Mouse (Mus musculus) forebrain, embryonic 10.5 days (tissue): Measurements from ENCODE around the gene Hoxc12. TPM values are rescaled to one million over a fixed set of nuclear protein-coding genes. Genes with fewer than 3 reads are reported as not detected.

Experiments
- DNase-seq: peaks from one replicate; pipeline ENCODE4 v3.0.0-alpha.2; 2017; ENCODE audit warnings: low spot score; ENCODE audit errors: extremely low spot score
- H3K27ac ChIP-seq: fragments of 300-500 bp; sonication (generic); 2 replicates; pipeline ENCODE4 v1.5.1; 2016; ENCODE audit warnings: mild to moderate bottlenecking
- H3K27me3 ChIP-seq: fragments of 300-500 bp; sonication (generic); 2 replicates; pipeline ENCODE4 v1.6.1; 2016; ENCODE audit warnings: mild to moderate bottlenecking; ENCODE audit not compliant: poor library complexity, severe bottlenecking
- H3K36me3 ChIP-seq: fragments of 300-500 bp; sonication (generic); replicated peaks from 2 replicates; pipeline ENCODE4 v1.6.1; 2016; ENCODE audit warnings: mild to moderate bottlenecking, moderate library complexity
- H3K4me1 ChIP-seq: fragments of 300-500 bp; sonication (generic); 2 replicates; pipeline ENCODE4 v1.6.1; 2016
- H3K4me3 ChIP-seq: fragments of 300-500 bp; sonication (generic); 2 replicates; pipeline ENCODE4 v1.5.1; 2016; ENCODE audit warnings: mild to moderate bottlenecking, moderate library complexity
- H3K9me3 ChIP-seq: fragments of 300-500 bp; sonication (generic); 2 replicates; pipeline ENCODE4 v1.6.1; 2016; ENCODE audit warnings: mild to moderate bottlenecking, moderate library complexity
- WGBS: fragments of 180-500 bp; shearing (Covaris S2); methylation state at CpG from one replicate; pipeline ENCODE4 v1.1.7; 2016; 5-methylcytosine and 5-hydroxymethylcytosine counted together
- polyA plus RNA-seq: library from polyadenylated mRNA; unstranded; fragments of >200 nt; fragmentation: Nextera tagmentation; extraction: Ambion mirVana; gene quantifications from 2 replicates; pipeline ENCODE4 v1.2.1, GENCODE M21; 2016

Hoxc12 gene
- polyA plus RNA-seq, 1 experiment from 2014 or later, result not detected

DNA sequence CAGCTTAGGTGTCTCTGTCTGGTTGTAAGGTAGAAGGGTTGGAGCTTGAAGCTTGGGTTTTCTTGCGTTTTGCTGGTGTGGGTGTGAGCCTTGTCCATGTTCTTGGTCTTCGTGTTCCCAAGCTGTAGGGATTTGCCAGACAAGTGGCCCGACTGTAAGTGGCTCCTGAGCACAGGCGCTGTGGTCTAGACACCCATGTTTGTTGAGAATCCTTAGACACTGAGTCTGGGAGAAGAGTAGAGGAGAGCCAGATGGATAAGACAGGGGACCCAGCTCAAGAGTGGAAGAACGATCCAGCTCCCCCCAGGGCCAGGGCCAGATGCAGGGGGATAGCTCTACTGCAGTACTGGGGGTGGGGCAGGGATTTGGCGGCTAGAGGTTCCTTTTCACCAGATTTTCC, 36.2 kb downstream of the Hoxc12 start:
- H3K9me3 ChIP-seq, result no peaks in the 10 kb centered on the region
- no peaks in the 10 kb centered on the region for H3K36me3 ChIP-seq
- WGBS, result 1% methylated on average over 6 of the region's 6 CpGs
- H3K4me1 ChIP-seq, result no peaks in the 10 kb centered on the region
- DNase-seq, result no peak
- no peak overlapping the region for H3K4me3 ChIP-seq
- H3K27me3 ChIP-seq, result peaks cover 100% of the 10 kb centered on the region
- no peak overlapping the region for H3K27ac ChIP-seq

DNA sequence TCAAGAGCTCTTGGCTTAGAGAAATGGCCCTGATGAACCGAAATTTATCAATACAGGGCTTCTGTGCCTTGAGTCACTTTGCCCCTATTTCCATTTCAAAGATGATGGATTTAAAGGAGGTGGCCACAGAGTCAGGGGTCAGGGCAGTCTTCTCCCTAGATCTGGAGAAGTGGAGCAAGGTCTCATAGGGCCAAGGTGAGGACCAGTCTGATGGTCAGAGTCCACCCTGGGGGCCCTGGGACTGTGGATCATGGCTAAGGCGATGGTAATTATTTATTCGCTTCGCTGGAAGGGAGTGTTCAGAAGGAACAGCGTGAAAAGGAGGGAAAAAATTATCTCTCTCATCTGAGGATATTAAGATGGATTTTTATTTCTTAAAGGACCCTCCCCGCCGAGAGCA, 38.5 kb downstream of the Hoxc12 start:
- no peaks in the 10 kb centered on the region for H3K9me3 ChIP-seq
- peaks cover 100% of the 10 kb centered on the region for H3K27me3 ChIP-seq
- H3K36me3 ChIP-seq, result no peaks in the 10 kb centered on the region
- 3% methylated on average over 7 of the region's 7 CpGs for WGBS
- no peak overlapping the region for H3K27ac ChIP-seq
- DNase-seq, result no peak
- no peak overlapping the region for H3K4me3 ChIP-seq
- H3K4me1 ChIP-seq, result no peaks in the 10 kb centered on the region

DNA sequence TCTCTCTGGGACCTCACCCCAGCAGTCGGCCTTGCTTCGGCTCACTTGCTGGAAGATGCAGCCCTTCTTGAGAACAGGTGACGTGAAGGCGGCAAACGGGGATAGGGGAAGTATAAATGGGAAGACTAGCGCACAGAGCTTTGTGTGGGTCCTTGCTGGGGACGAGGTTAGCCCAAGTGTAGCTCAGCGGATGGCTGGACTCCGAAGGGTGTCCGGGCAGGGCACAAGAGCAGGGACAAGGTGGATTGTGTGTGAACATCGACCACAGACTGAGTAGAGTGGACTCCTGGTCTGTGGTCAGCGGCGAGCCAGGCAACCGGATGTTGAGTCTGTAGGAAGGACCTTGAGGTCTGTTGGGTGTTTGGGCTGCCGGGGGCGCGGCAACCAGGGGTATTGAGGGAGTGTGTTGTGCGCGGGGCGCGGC, 39.1 kb downstream of the Hoxc12 start:
- Histone ChIP-seq H3K4me3 (no peak overlapping the region), H3K27me3 (peaks cover 100% of the 10 kb centered on the region), H3K9me3 (no peaks in the 10 kb centered on the region), H3K36me3 (no peaks in the 10 kb centered on the region), H3K27ac (no peak overlapping the region), H3K4me1 (no peaks in the 10 kb centered on the region)
- DNase-seq, result no peak
- WGBS, result under 1% methylated on average over 21 of the region's 21 CpGs

DNA sequence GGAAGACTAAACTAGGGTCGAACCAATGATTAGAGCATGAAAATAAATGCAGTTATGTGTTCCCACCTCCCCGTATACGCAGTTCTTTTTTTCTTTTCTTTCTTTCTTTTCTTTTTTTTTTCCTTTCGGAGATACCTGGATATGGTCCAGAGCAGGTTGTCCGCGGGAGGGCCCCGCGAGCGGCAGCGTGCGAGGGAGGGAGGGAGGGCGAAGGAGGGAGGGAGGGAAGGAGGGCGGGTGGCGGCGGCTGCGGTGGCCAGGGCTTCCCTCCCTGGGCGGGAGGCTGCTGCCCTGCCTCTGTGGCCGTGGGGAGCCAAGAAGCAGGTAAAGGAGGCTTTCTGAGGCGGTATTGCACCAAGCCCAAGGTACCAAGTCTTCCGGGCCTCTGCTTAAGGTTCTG, 39.6 kb downstream of the Hoxc12 start, which contains the start of gene Hoxc9:
Gene Hoxc9 (plus strand): TSS at position 269 of the 400 bp plus-strand sequence.
- Histone ChIP-seq H3K27ac (no peak within 1 kb of the TSS), H3K27me3 (peaks cover 100% of the 10 kb centered on the region), H3K9me3 (no peaks in the 10 kb centered on the region), H3K36me3 (no peaks in the 10 kb centered on the region), H3K4me3 (no peak within 1 kb of the TSS), H3K4me1 (peaks cover 3% of the 10 kb centered on the region)
- 0% methylated on average over 16 of the region's 20 CpGs for WGBS
- DNase-seq, result no peak

DNA sequence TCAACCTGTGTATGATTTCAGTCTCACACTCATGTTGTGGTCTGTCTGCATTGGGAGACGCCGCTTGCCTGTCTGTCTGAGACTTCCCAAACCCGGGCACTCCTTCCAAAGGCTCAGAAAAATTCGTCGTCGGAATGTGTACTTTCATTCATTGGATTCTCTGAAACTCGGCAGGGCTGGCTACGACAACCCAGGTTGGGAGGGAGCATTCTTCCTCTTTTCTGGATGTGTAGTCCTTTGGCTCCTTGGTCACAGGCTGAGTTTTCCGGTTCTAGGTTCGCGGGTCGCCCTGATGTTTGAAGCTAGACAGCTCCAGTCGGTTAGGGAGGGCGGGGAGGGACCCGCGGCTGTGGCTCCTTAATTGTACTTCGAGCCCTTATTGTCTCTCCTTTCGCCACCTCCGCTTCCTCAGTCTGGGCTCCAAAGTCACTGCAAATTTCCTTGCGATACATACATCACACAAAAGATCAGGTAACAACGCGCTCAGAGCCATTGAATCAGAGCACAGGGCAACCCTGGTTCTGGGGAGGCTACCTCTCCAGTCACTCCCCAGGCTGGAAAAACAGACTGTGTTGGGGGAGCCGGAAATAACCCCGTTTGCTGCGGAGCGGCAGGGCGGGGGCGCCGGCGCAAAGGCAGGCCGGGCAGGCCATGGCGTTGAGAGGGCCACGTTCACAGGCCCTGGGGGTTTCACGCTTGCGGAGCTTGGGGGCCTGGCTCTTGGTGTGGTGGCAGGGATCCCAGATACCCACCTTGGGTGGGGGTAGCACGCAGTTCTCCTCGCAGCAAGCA, 40.3 kb downstream of the Hoxc12 start:
- peaks cover 100% of the 10 kb centered on the region for H3K27me3 ChIP-seq
- no peaks in the 10 kb centered on the region for H3K9me3 ChIP-seq
- H3K4me1 ChIP-seq, result peaks cover 10% of the 10 kb centered on the region
- under 1% methylated on average over 37 of the region's 37 CpGs for WGBS
- no peaks in the 10 kb centered on the region for H3K36me3 ChIP-seq
- no peak overlapping the region for H3K27ac ChIP-seq
- no peak for DNase-seq
- no peak overlapping the region for H3K4me3 ChIP-seq

DNA sequence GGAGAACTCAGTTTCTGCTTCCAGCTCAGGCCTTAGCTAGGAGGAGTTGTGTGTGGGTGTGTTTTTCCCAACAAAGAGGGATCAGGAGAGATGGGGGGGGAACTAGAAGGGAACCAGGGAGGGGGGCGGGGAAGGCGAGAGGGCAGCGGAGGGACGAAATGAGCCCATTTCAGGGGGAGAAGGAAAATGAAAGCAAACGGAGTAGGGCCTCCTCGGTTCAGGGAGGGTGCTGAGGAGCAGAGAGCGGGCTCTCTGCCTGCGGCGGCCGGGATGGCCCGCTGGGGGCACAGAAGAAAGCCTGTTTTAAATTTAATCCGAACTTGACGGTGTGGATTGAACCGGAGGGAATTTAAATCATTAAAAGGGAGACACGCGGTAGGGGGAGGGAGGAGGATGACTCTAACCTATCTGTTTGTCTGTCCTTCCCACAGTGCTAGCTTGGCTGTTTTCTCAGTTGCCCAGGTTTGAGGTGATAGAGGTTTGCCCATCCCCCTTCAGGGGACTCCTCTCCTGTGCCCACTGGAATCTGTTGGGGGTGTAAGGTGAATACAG, 40.9 kb downstream of the Hoxc12 start:
- Histone ChIP-seq H3K4me3 (no peak overlapping the region), H3K4me1 (peaks cover 13% of the 10 kb centered on the region), H3K36me3 (no peaks in the 10 kb centered on the region), H3K27me3 (peaks cover 100% of the 10 kb centered on the region), H3K27ac (no peak overlapping the region), H3K9me3 (no peaks in the 10 kb centered on the region)
- WGBS, result 1% methylated on average over 15 of the region's 16 CpGs
- DNase-seq, result no peak

DNA sequence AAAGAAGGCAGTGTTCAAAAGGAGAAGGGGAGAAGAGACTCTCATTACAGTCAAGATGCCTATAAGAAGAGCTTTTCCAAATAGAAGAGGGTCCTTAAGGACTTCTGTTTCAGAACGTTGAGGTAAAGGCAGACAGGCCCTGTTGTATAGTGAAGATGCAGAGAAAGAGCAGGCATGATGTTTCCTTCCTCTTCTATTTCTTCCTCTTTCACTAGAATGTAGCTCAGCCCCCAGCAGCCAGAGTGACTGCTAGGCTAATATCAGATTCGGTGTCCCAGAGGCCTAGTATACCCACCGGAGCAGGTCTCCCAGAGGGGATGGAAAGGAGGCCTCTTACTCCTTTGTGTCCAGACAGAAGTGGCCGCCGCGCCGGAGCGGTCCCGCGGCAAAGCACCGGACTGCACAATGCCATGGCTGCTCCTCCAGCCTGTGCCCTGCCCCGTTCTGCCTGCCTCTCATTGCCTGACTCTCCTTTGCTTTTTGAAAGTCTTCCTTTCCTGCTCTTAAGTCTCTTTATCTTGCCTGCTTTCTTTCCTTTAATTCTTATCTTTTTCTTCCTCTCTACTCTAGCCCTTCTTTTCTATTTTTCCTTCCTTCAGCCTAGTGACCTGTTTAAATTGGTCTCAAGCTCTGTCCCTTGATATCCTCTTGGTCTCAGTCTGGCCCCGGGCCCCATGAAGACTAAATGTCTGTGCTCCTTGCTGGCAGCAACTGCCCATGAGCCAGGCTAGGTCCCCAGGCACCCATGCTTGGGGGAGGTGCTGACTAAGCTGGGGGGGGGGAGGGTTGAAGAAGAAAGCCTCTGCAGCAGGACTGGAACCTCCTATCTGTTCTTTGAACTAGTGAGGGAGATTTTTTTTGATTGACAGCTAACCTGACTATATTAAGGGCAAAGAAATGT, 42.3 kb downstream of the Hoxc12 start:
- Histone ChIP-seq H3K36me3 (no peaks in the 10 kb centered on the region), H3K9me3 (no peaks in the 10 kb centered on the region), H3K4me1 (peaks cover 13% of the 10 kb centered on the region), H3K27me3 (peaks cover 100% of the 10 kb centered on the region), H3K4me3 (no peak overlapping the region), H3K27ac (no peak overlapping the region)
- DNase-seq, result no peak
- WGBS, result under 1% methylated on average over 13 of the region's 13 CpGs

DNA sequence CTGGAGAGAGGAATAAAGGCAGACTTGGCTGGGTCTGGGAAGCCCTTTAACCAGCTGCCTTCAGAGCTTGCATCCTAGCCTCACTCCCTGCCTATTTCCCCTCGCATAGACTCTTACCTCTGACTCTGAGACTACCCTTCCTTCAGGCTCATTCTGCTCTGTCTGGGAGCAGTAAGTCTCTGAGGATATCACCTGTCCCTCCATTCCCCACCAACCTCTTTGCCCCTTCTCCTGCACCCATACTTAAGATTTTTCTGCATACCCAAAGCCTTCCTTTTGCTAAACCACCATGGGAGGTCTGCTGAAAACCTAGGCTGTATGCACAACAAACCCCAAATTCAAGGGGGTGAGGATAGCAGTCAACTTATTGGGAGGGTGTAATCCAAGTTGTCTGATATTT, 43.4 kb downstream of the Hoxc12 start:
- Histone ChIP-seq H3K4me3 (no peak overlapping the region), H3K27me3 (peaks cover 100% of the 10 kb centered on the region), H3K9me3 (no peaks in the 10 kb centered on the region), H3K27ac (no peak overlapping the region), H3K36me3 (no peaks in the 10 kb centered on the region), H3K4me1 (peaks cover 13% of the 10 kb centered on the region)
- no peak for DNase-seq
- 0% methylated on average over 1 of the region's 1 CpGs for WGBS

DNA sequence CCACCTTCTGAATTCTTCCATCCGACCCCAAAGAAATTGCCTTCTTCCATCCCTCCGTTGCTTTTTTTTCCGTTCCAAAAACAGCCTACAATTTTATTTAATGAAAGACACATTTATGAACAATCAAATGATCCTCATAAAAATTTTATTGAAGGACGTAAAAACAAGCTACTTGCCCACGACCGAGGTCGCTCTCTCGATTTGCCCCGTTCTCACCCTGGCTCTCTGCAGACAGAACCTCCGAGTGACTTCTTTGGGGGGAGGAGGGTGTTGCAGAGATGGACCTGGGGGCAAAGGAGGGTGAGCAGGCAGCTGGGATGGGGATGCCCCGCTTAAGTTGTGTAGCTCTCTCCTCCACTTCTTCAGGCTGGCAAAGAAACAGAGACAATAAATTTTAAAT, 43.8 kb downstream of the Hoxc12 start:
- H3K27me3 ChIP-seq, result peaks cover 100% of the 10 kb centered on the region
- H3K27ac ChIP-seq, result no peak overlapping the region
- no peaks in the 10 kb centered on the region for H3K36me3 ChIP-seq
- no peaks in the 10 kb centered on the region for H3K9me3 ChIP-seq
- DNase-seq, result no peak
- no peak overlapping the region for H3K4me3 ChIP-seq
- H3K4me1 ChIP-seq, result peaks cover 13% of the 10 kb centered on the region
- 4% methylated on average over 11 of the region's 11 CpGs for WGBS

DNA sequence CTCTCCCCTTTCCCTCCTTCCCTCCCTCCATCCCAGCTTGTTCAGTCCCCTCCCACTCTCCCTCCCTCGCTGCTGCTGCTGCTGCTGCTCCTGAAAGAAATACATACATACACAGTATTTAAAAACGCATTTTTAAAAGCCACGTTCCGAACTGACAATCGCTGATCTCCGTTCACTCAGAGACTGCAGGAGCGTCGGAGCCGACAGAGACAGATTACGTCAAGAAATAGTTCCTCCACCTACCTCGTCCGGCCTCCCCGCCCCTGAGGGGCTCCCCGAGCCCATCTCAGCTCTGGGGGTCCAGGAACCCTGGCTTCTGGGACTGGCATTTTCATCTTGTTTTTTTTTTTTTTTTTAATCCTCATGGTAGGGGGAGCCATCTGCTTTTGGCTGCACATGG, 44.4 kb downstream of the Hoxc12 start:
- Histone ChIP-seq H3K4me1 (peaks cover 13% of the 10 kb centered on the region), H3K9me3 (no peaks in the 10 kb centered on the region), H3K4me3 (peak overlapping the region; percentile 40), H3K36me3 (no peaks in the 10 kb centered on the region), H3K27me3 (peaks cover 100% of the 10 kb centered on the region), H3K27ac (no peak overlapping the region)
- WGBS, result 1% methylated on average over 14 of the region's 14 CpGs
- DNase-seq, result no peak

DNA sequence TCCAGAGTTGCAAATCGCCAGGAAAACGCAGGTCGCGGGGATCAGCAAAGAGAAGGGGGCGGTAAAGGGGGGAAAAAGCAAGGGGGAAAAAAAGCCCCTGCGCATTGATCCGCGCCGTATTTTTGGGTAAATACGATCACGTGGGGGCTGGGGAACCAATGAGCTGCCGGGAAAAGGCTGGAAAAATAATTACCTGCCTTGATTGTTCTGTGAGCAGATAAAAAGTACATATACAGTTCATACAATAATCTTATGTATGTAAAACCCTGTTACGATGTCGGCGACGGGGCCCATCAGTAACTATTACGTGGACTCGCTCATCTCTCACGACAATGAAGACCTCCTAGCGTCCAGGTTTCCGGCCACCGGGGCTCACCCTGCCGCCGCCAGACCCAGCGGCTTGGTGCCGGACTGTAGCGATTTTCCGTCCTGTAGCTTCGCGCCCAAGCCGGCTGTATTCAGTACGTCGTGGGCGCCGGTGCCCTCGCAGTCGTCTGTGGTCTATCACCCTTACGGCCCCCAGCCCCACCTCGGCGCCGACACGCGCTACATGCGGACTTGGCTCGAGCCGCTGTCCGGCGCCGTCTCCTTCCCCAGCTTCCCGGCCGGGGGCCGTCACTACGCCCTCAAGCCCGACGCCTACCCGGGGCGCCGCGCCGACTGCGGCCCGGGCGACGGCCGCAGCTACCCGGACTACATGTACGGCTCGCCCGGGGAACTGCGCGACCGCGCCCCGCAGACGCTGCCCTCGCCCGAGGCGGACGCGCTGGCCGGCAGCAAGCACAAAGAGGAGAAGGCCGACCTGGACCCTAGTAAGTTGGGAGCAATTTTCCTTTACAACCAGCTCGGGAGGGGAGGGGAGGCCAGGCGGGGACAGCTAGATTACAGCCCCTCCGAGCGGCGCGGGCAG, 45.1 kb downstream of the Hoxc12 start:
- under 1% methylated on average over 88 of the region's 88 CpGs for WGBS
- no peak for DNase-seq

DNA sequence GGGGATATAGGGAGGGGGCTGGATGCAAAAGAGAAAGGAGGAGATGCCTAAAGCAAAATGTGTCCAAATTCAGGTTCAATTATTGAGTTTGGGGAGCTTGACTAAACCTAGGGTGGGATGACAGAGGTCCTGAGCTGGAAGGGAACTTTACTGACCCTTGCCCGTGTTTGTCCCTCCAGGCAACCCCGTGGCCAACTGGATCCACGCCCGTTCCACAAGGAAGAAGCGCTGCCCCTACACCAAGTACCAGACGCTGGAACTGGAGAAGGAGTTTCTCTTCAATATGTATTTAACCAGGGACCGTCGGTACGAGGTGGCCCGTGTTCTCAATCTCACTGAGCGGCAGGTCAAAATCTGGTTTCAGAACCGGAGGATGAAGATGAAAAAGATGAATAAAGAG, 47.2 kb downstream of the Hoxc12 start:
- peaks cover 13% of the 10 kb centered on the region for H3K4me1 ChIP-seq
- H3K4me3 ChIP-seq, result no peak overlapping the region
- H3K36me3 ChIP-seq, result no peaks in the 10 kb centered on the region
- WGBS, result 1% methylated on average over 12 of the region's 12 CpGs
- peaks cover 100% of the 10 kb centered on the region for H3K27me3 ChIP-seq
- no peak for DNase-seq
- H3K9me3 ChIP-seq, result no peaks in the 10 kb centered on the region
- H3K27ac ChIP-seq, result no peak overlapping the region

More for the DNA sequence above, 45.1 kb downstream of the Hoxc12 start:
- Histone ChIP-seq H3K4me3 (peak overlapping the region; percentile 40), H3K4me1 (peaks cover 13% of the 10 kb centered on the region), H3K36me3 (no peaks in the 10 kb centered on the region), H3K27ac (no peak overlapping the region), H3K9me3 (no peaks in the 10 kb centered on the region), H3K27me3 (peaks cover 100% of the 10 kb centered on the region)
